In genomic region chr9:71476601-71477000, GRCm38 (mm10) we compare ENCODE assay signal across 16 mouse cellular contexts.
"Had no signal": no experiment of that assay in that cellular context is flagged by ENCODE, and none has a peak within 500 bp of the region (broad histone marks: within the 10 kb centered on the region; RNA-seq: fewer than 3 reads in every experiment).

No protein-coding gene starts in this region.

- H3K4me1 ChIP-seq: kidney, embryonic 15.5 days; limb, embryonic 13.5 days; lung, embryonic 15.5 days; midbrain, embryonic 15.5 days; neural tube, embryonic 13.5 days; stomach, embryonic 15.5 days had no signal

- H3K27me3 ChIP-seq: kidney, embryonic 15.5 days; limb, embryonic 13.5 days; liver, embryonic 15.5 days; lung, embryonic 15.5 days; midbrain, embryonic 15.5 days; neural tube, embryonic 13.5 days; stomach, embryonic 15.5 days had no signal

- DNase-seq: kidney, adult 18-20 months; kidney, postnatal 25 days; left cerebral cortex, postnatal 4 days; retina, postnatal 1 day; right cerebral cortex, postnatal 4 days; thymus, postnatal 36 days had no signal

- H3K27ac ChIP-seq: kidney, embryonic 15.5 days; layer of hippocampus, adult 2 months; limb, embryonic 13.5 days; liver, embryonic 15.5 days; lung, embryonic 15.5 days; midbrain, embryonic 15.5 days; neural tube, embryonic 13.5 days; stomach, embryonic 15.5 days had no signal

- H3K4me2 ChIP-seq: kidney, embryonic 15.5 days; limb, embryonic 13.5 days; liver, embryonic 15.5 days; lung, embryonic 15.5 days; midbrain, embryonic 11.5 days; midbrain, embryonic 15.5 days; neural tube, embryonic 13.5 days; stomach, embryonic 15.5 days had no signal

- H3K4me3 ChIP-seq: kidney, embryonic 15.5 days; layer of hippocampus, adult 2 months; limb, embryonic 13.5 days; liver, embryonic 15.5 days; lung, embryonic 15.5 days; midbrain, embryonic 15.5 days; neural tube, embryonic 13.5 days; stomach, embryonic 15.5 days had no signal

- H3K9ac ChIP-seq: kidney, embryonic 15.5 days; limb, embryonic 13.5 days; liver, embryonic 15.5 days; lung, embryonic 15.5 days; midbrain, embryonic 15.5 days; neural tube, embryonic 13.5 days; stomach, embryonic 15.5 days had no signal

- ATAC-seq: inflammation-experienced regulatory T-cells, adult 6 months; midbrain, embryonic 15.5 days had no signal

- H3K9me3 ChIP-seq: kidney, embryonic 15.5 days; liver, embryonic 15.5 days; lung, embryonic 15.5 days; midbrain, embryonic 15.5 days; neural tube, embryonic 13.5 days; stomach, embryonic 15.5 days had no signal
